Mouse (Mus musculus): ENCODE measurements around the gene Nabp2. TPM values are rescaled to one million over a fixed set of nuclear protein-coding genes. Genes with fewer than 3 reads are reported as not detected.

Nabp2 gene
- total RNA-seq, 2 experiments from 2014 or later = 44.1 to 47.1 TPM

- no peak for DNase-seq
Measured at GRCm38 (mm10) chr10:128429052-128429451, 17.8 kb upstream of the Nabp2 start.

DNA sequence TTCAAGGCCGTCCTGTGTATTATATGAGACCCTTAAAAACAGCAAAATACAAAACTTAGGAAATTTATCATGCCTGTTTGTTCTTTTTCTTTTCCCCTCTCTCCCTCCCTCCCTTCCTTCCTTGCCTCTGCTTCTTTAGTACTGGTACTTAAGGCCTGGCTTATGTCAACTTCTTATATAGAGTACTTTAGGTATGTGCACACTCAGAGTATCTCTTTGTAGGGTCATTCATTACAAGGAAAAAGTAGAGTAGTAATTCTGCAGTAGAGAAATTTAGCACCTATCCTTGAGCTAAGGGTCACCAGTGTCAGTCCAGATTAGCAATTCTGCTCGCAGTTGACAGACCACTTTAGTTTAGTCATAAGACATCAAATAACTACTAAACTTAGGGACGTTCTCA, 14.0 kb upstream of the Nabp2 start:
- DNase-seq = no peak

DNA sequence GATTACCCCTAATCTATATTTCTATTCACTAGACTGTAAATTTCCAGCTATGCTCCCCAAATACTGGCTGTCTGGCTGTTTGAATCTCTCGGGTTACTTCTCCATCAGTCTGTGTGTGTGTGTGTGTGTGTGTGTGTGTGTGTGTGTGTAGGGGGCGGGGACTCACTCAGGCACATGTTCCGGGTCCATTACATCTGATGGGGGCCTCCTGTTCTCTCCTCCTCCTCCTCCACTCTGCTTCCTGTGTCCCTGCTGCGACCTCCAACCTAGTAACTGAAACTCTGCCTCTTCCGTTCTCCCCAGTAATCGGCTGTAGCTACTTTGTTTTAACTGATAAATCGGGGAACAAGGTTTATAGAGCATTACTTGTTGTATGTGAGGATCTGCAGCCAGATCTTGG, 13.3 kb upstream of the Nabp2 start:
- DNase-seq = no peak

DNA sequence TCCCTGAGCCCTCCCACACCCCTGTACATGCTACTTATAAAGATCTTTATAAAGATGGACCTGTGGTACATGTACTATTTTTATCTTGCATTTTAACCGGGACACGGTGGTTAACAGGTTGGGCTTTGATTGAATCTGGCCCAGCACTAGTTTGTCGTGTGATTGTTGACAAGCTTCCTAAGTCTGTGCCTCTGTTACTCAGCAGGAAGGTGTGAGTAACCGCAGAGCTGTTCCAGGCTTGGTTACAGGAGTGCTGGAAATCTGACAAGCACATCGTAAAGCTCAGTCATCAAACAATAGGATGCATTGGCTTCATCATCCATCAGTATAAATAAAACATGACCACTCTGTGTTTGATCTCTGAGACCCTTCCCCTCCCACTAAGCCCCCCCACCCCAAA, 11.1 kb upstream of the Nabp2 start:
- DNase-seq = no peak

DNA sequence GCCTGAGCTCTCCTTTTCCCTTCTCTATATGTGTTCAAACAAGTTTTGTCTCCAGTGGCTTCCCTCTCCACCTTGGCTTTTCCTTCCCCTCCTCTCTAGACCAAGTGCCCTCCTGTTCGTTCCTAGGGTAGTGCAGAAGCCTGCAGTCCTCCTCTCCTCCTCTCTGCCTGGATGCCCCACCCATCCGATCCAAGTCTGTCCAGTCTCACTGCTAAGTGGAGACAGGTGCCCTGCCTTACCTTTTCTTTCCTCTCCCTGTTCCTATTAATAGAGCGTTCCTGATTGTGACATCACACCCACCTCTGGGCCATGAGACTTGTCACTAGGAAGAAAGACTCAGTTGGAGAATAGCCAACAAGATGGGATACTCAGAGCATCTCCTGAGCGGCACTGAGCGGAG, 3.6 kb upstream of the Nabp2 start:
- no peak for DNase-seq

DNA sequence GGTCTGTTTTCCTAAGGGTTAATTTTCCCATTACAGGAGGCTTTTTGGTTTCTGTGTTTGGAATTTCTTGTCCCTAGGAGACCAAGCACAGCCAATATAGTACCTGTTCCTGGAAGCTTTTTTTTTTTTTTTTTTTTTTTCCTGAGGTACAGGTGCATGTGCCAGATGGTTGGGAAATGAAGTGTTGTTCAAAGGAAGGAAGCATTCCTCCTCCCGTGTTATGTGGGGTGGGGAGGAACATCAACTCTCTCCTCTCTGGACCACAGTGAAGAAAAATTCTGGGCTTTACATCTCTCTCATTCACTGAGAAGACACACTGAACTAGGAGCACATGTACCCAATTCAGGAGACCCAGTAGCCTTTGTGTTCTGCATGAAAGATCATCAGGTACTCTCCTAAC, 1.8 kb upstream of the Nabp2 start:
- DNase-seq = no peak

- DNase-seq = no peak
Measured at GRCm38 (mm10) chr10:128412558-128412957, 1.3 kb upstream of the Nabp2 start.

DNA sequence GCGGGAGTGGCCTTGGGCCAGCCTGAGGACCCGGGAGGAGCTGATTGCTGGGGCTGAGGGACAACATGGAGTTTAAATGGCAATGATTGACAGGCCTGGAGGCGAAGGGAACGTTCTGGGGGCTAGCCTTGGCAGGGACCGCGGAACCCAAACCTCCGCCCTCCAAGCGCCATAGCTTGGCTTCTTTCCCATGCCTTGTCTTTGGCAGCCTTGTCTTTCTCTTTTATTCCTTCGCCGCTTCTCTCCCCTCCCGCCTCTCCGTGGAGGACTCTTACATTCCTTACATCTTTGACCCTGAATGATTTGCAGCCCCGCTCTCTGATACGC, 726 bp upstream of the Nabp2 start:
- DNase-seq = peak; percentile 59

DNA sequence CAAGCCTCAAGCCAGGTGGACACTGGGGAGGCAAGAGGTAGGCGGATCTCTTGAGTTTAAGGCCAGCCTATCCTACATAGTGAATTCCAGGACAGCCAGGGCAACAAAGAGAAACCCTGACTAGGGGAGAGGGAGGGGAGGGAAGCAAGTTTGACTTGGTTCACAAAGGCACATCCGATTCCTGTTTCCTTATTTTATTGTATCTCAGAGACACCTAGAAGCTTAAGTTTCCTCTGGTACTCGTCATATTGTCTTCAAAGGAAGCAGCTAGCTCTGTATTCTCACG, 789 bp downstream of the Nabp2 start:
- DNase-seq = no peak

- DNase-seq = peak; percentile 98
Measured at GRCm38 (mm10) chr10:128409692-128410559, 1.4 kb downstream of the Nabp2 start.

DNA sequence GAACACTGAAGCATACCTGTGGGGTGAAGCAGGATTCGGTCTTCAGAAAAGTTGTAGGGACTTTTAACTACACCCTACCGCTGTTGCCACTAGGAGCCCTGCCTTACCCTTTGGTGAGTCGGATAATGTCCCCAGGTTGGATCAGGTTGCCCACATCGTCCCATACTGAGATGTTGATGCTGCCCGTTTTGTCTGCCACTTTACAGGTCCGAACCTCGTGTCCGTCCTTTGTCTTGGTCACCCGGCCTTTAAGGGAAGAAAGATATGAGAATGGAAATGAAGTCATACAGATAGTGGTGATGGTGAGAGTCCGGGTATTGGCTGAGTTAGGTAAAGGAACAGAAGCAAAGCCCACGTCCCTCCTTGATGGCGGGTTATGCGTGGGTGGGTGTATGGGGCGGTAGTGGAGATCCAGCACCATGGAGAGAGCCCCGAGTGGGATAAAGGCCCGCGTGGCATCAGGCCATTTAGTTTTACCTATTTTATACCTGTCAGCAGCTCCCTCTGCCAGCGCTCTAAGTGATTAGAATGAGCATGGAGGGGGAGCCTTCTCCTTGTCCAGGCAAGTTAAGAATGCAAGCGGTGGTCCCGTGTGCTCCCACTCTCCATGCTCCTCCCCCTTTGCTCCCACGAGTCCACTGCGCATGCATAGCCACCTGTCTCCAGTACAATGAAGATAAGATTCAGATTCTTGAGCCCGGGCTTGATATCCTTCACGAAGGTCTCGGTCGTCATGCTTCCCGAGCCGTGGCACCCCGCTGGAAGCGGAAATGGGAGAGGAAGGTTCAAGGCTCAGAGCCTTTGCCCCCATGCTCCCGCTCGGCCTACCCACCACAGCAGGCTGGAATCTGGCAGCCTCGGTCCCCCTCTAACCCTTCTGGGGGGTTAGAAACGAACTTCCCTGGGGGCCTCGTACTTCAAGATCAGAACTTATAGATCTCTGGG, 2.4 kb downstream of the Nabp2 start:
- no peak for DNase-seq

- no peak for DNase-seq
Measured at GRCm38 (mm10) chr10:128403931-128404330, 7.4 kb downstream of the Nabp2 start.

GRCm38 (mm10) chr10:128401638-128402037, 9.7 kb downstream of the Nabp2 start:
- no peak for DNase-seq

DNA sequence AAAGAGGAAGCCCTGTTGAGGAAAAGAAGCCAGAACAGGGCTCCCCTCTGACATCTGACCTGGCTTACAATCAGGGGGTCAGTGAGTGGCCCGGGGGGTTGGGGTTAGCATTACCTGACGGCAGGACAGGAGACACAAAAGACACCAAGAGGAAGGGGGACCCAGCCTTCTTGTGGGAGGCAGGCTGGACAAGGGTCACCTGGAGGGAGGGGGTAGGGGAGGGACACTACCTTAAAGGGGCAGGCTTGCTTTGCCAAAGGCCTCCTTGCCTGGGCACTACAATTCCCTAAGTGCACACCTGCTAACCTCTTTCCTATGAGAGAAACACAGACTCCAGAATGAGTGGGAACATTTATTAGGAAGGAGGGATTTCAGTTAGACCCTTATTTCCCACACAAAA, 10.2 kb downstream of the Nabp2 start, which contains the start of gene Slc39a5:
Gene Slc39a5, minus strand, starts transcription at position 174 of the 400 bp plus-strand sequence.
- DNase-seq = no peak

DNA sequence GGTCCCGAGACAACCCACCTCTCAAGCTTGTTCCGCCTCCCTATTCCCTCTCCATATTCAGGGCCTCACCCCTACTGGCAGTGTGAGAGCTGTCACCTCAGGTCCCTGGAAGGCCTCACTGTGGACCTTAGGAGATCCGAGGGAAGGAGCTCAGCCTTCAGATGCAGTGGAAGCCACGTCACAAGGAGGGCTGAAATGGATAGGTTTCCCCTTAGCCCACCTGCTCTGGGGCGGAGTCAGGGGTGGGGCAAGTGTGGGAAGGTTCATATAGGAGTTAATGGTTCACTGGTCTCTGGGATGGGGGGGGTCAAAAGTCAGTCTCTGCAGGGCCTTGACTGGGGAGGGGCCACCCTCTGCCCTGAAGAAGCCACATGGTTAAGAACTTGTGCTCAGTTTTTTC, 11.0 kb downstream of the Nabp2 start:
- no peak for DNase-seq

DNA sequence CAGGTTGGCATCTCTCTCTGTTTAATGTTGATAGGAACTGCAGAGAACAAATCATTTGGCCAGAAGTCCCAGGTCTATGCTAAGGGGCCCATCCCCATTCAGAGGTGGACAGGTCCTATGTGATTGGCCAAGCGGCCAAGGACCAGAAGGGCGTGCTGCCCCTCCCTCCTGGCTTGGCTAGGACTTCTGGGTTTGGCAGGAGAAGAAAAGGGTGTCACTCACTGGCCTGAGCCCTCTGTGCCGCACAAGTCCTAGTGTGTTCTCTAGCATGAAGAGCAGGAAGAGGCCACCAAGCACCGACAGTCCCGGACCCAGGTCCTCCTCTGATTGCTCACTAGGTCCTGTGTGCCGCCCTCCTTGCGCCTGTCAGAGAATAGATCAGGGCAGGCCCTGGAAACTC, 13.8 kb downstream of the Nabp2 start:
- DNase-seq = no peak

DNA sequence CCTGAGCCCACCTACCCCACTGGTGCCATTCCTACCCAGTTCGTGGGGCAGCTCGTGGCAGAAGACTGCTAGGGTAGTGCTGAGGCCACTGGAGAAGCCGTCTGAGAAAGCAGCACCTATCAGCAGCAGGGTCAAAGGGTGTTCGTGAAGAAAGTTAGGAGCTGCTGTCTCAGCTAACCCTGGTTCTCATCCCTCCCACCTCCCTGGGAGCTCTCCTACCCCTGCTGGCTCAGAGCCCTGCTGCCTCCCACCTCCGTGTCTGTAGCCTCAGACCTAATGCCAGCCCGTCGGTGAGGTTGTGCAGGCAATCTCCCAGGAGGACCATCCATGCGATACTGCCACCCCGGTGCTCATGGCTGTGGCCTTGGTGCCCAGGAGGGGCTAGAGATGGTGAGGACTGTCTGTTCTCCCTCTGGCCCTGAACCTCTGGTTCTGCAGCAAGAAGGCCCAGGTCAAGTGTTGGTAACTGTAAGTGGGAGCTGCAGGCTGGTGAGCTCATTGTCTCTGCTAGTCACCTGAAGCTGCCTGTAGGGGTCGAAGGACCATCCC, 14.5 kb downstream of the Nabp2 start:
- no peak for DNase-seq

DNA sequence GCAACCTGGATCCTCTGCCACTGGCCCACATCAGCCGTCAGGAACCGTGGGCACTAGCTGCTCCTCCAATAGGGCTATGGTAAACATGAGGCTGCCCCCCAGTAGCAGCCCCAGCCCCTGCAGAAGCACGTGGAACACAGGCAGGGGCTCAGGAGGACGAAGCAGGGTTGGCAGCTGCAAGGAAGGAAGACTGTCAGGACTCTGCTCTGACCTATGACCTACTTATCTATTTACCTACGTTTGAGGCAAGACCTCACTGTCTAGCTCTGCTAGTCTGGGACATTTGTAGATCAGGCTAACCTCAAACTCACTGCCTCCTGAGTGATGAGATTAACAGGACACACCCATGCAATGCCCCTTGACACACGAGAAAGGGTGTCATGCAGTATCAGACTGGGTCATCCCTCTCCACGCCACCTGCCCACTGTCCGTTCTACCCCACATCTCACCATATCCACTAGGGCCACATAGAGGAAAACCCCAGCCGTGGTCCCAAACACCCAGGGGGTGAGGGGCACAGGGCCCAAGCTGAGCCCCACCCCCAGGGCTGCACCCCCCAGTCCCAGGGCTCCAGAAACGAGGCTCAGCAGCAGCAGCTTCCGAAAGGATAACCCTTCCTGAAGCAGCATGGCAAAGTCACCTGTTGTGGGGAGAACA, 15.1 kb downstream of the Nabp2 start:
- no peak for DNase-seq

DNA sequence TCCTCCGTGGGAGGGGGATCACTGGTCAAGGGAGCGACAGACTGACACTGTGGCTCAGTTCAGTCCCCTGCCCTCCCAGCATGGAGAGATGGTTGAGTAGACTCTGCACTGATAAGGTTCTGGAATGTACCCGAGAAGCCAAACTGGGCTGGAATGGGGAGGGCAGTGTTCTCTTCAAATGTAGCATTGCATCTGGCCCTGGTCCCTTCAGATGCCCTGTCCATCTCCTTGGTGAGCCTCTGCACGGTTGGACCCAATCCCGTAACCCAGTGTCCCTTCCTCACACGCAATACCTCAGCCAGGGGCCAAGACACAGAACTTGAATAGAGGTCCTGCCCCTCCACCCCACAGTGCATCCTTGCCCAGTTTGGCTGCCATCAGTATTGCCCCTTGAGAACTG, 19.4 kb downstream of the Nabp2 start:
- DNase-seq = no peak

GRCm38 (mm10) chr10:128390366-128390765, 20.9 kb downstream of the Nabp2 start:
- DNase-seq = no peak

DNA sequence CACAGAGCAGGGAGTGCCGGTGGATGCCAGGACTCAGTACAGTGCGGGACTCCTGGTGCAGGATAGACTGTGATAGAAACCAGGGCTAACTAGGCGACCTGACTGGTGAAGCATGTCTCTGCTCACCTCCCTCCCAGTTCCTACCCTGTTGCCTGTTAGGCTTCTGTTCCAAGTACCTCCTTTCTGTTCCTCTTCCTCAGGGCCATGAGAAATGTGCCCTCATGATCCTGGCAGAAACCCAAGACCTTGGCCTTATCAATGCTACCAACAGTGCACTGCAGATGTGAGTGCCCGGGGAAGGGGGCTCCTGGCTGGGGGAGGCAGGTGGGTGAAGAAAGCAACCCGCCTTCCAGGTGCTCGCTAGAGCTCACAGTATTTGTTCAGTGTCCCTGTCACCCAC, 21.7 kb downstream of the Nabp2 start:
- no peak for DNase-seq

DNA sequence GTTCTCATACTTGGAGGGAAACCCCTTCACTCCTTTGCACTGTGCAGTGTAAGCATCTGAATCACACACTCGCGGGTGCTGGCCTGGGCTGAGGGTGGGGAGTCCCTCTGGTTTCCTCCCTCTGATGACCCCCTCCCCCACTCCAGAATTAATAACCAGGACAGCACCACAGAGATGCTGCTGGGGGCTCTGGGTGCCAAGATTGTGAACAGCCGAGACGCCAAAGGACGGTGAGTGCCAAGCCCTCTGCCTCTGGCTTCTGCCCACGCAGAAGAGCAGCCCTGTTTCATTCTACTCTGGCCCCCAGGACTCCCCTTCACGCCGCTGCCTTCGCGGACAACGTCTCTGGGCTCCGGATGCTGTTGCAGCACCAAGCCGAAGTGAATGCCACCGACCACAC, 22.4 kb downstream of the Nabp2 start:
- DNase-seq = no peak

- no peak for DNase-seq
Measured at GRCm38 (mm10) chr10:128385902-128386301, 25.4 kb downstream of the Nabp2 start.
